ENCODE assay signal across 28 mouse cellular contexts in the genomic region with DNA sequence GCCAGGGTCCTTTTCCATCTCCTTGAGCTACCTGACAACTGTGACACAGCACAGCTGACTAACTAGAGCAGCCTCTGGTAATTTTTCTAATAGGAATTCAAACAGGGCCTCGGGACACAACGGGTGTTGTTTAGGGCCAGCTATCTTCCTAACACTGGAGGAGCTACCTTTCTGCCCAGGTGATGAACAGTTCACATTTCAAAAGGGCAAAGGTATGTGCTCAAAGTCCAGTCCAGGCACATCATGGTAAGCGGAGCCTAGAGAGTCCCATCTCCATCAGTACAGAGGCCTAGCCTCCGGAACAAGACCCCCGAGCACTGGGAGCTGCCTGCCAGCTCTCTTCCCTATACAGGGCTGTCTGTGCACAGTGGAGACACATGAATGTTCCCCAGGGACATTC.
A peak's percentile ranks its signal among the peaks of the same experiment; 100 is the strongest.
DNase-seq lines count a peak whose midpoint lies in the region; ATAC-seq and TF ChIP-seq lines count a peak whose summit lies in the region.
"Had no signal": no experiment of that assay in that cellular context is flagged by ENCODE, and none has a peak within 500 bp of the region (broad histone marks: within the 10 kb centered on the region; RNA-seq: fewer than 3 reads in every experiment).

No protein-coding gene starts in this region.

- no peaks in the 10 kb centered on the region for H3K9me3 ChIP-seq in heart, embryonic 13.5 days
- no peaks in the 10 kb centered on the region for H3K9me3 ChIP-seq in embryonic facial prominence, embryonic 12.5 days
- H3K9me3 ChIP-seq in stomach, embryonic 16.5 days (replicated peaks; ENCODE audit: control insufficient read depth, low read length), result no peaks in the 10 kb centered on the region
- no peaks in the 10 kb centered on the region for H3K9me3 ChIP-seq in midbrain, postnatal 0 days (ENCODE audit: low read length)
- H3K9me3 ChIP-seq: hindbrain, embryonic 12.5 days; limb, embryonic 12.5 days; liver, embryonic 12.5 days; megakaryocyte, embryonic 14.5 days; midbrain, embryonic 13.5 days had no signal

- intact Hi-C loops in heart, postnatal 36 days (cut with DNase I), result loop anchor here (2.0 kb wide), 1 partner anchor 18 kb away; no protein-coding TSS in a partner anchor

- H3K9ac ChIP-seq in heart, embryonic 13.5 days, result no peak overlapping the region
- H3K9ac ChIP-seq in embryonic facial prominence, embryonic 12.5 days, result no peak overlapping the region
- no peak overlapping the region for H3K9ac ChIP-seq in stomach, embryonic 16.5 days (ENCODE audit: low read length)
- H3K9ac ChIP-seq in midbrain, postnatal 0 days (replicated peaks; ENCODE audit: low read length, poor library complexity, severe bottlenecking), result no peak overlapping the region
- H3K9ac ChIP-seq: hindbrain, embryonic 12.5 days; limb, embryonic 12.5 days; liver, embryonic 12.5 days; liver, postnatal 0 days; midbrain, embryonic 13.5 days had no signal

- H3K4me3 ChIP-seq in heart, embryonic 13.5 days, result no peak overlapping the region
- no peak overlapping the region for H3K4me3 ChIP-seq in layer of hippocampus, adult 2 months
- no peak overlapping the region for H3K4me3 ChIP-seq in embryonic facial prominence, embryonic 12.5 days
- H3K4me3 ChIP-seq in stomach, embryonic 16.5 days (replicated peaks; ENCODE audit: low read length), result no peak overlapping the region
- H3K4me3 ChIP-seq in midbrain, postnatal 0 days (ENCODE audit: low read depth, low read length), result no peak overlapping the region
- H3K4me3 ChIP-seq: erythroblast, embryonic 14.5 days; hindbrain, embryonic 12.5 days; limb, embryonic 12.5 days; liver, embryonic 12.5 days; megakaryocyte, embryonic 14.5 days; midbrain, embryonic 13.5 days had no signal

- no peak for ATAC-seq in heart, embryonic 13.5 days (ENCODE audit: extremely low read depth, insufficient number of reproducible peaks, low FRiP score, low TSS enrichment)
- ATAC-seq in embryonic facial prominence, embryonic 12.5 days (ENCODE audit: insufficient number of reproducible peaks, insufficient read depth, low FRiP score, low TSS enrichment), result no peak
- ATAC-seq in stomach, embryonic 16.5 days (ENCODE audit: insufficient read depth, low FRiP score), result no peak
- no peak for ATAC-seq in midbrain, postnatal 0 days (ENCODE audit: low FRiP score)
- ATAC-seq: CD4-positive, CD25-positive, alpha-beta regulatory T cell, adult 4 months; forebrain, embryonic 16.5 days; hindbrain, postnatal 0 days; liver, embryonic 12.5 days; liver, postnatal 0 days; midbrain, embryonic 13.5 days had no signal

- no peaks in the 10 kb centered on the region for H3K36me3 ChIP-seq in heart, embryonic 13.5 days
- H3K36me3 ChIP-seq in embryonic facial prominence, embryonic 12.5 days, result no peaks in the 10 kb centered on the region
- H3K36me3 ChIP-seq in stomach, embryonic 16.5 days (ENCODE audit: control insufficient read depth, insufficient read depth, low read length), result no peaks in the 10 kb centered on the region
- H3K36me3 ChIP-seq in midbrain, postnatal 0 days (ENCODE audit: insufficient read depth, low read length), result no peaks in the 10 kb centered on the region
- H3K36me3 ChIP-seq: hindbrain, embryonic 12.5 days; liver, embryonic 12.5 days; midbrain, embryonic 13.5 days had no signal

- H3K4me2 ChIP-seq in heart, embryonic 13.5 days, result no peak overlapping the region
- no peak overlapping the region for H3K4me2 ChIP-seq in embryonic facial prominence, embryonic 12.5 days (replicated peaks)
- no peak overlapping the region for H3K4me2 ChIP-seq in stomach, embryonic 16.5 days (ENCODE audit: low read depth, low read length)
- no peak overlapping the region for H3K4me2 ChIP-seq in midbrain, postnatal 0 days (ENCODE audit: low read depth, low read length, poor library complexity, severe bottlenecking)
- H3K4me2 ChIP-seq: heart, embryonic 11.5 days; hindbrain, embryonic 12.5 days; limb, embryonic 12.5 days; liver, embryonic 12.5 days; midbrain, embryonic 13.5 days had no signal

- no peak for DNase-seq in heart, postnatal 36 days
- no peak for DNase-seq in layer of hippocampus, adult 2 months (ENCODE audit: low spot score in 2 of 2)
- no peak for DNase-seq in layer of hippocampus, adult 8-10 months (ENCODE audit: low spot score in 2 of 2)
- no peak for DNase-seq in midbrain, postnatal 0 days (ENCODE audit: low spot score)
- DNase-seq: adrenal gland, postnatal 14 days; cerebellum, adult 11 months; cerebellum, adult 9-10 months; cerebellum, postnatal 36 days; kidney, postnatal 4 days; layer of hippocampus, adult 9-11 months; liver, postnatal 0 days; right cerebral cortex, postnatal 14 days; thymus, adult 2 months; thymus, postnatal 36 days had no signal

- 0 out of 2 replicates have a peak overlapping the region, but pooled peaks have one; percentile 26 for H3K27ac ChIP-seq in heart, embryonic 13.5 days (replicated peaks)
- H3K27ac ChIP-seq in layer of hippocampus, adult 2 months, result peak overlapping the region; percentile 44; the same call in 1 of the 2 replicates
- peak overlapping the region; percentile 54; the same call in 1 of the 2 replicates for H3K27ac ChIP-seq in embryonic facial prominence, embryonic 12.5 days
- peak overlapping the region; percentile 72; the same call in 1 of the 2 replicates for H3K27ac ChIP-seq in stomach, embryonic 16.5 days (ENCODE audit: low read length)
- no peak overlapping the region for H3K27ac ChIP-seq in midbrain, postnatal 0 days (ENCODE audit: low read depth, low read length)
- H3K27ac ChIP-seq: hindbrain, embryonic 12.5 days; hindbrain, postnatal 0 days; kidney, postnatal 0 days; limb, embryonic 12.5 days; liver, embryonic 12.5 days; midbrain, embryonic 13.5 days had no signal

- peaks cover 78% of the 10 kb centered on the region for H3K4me1 ChIP-seq in heart, embryonic 13.5 days
- peaks cover 29% of the 10 kb centered on the region for H3K4me1 ChIP-seq in embryonic facial prominence, embryonic 12.5 days
- peaks cover 15% of the 10 kb centered on the region for H3K4me1 ChIP-seq in stomach, embryonic 16.5 days (ENCODE audit: control insufficient read depth, insufficient read depth, low read length)
- no peaks in the 10 kb centered on the region for H3K4me1 ChIP-seq in midbrain, postnatal 0 days (ENCODE audit: insufficient read depth, low read length)
- H3K4me1 ChIP-seq: midbrain, embryonic 13.5 days had no signal

- WGBS in heart, embryonic 13.5 days, result 82% methylated on average over 5 of the region's 5 CpGs
- 78% methylated on average over 5 of the region's 5 CpGs for WGBS in embryonic facial prominence, embryonic 12.5 days
- WGBS in stomach, embryonic 16.5 days, result 72% methylated on average over 5 of the region's 5 CpGs
- 96% methylated on average over 5 of the region's 5 CpGs for WGBS in midbrain, postnatal 0 days

- TF ChIP-seq CTCF in layer of hippocampus, adult 2 months (conservative IDR thresholded peaks at IDR 0.05), result no peak
- TF ChIP-seq CTCF in midbrain, postnatal 0 days (IDR thresholded peaks at IDR 0.05), result no peak

- no peaks in the 10 kb centered on the region for H3K27me3 ChIP-seq in heart, embryonic 13.5 days (replicated peaks)
- no peaks in the 10 kb centered on the region for H3K27me3 ChIP-seq in embryonic facial prominence, embryonic 12.5 days
- H3K27me3 ChIP-seq in stomach, embryonic 16.5 days (ENCODE audit: control insufficient read depth, insufficient read depth, low read length), result no peaks in the 10 kb centered on the region
- no peaks in the 10 kb centered on the region for H3K27me3 ChIP-seq in midbrain, postnatal 0 days (ENCODE audit: insufficient read depth, low read length)
- H3K27me3 ChIP-seq: hindbrain, embryonic 12.5 days; limb, embryonic 12.5 days; liver, embryonic 12.5 days; midbrain, embryonic 13.5 days had no signal
